Mouse (Mus musculus): ENCODE measurements around the gene Ptges2. TPM values are rescaled to one million over a fixed set of nuclear protein-coding genes. Genes with fewer than 3 reads are reported as not detected.

Gene Ptges2
- total and polyA plus RNA-seq, 3 experiments = 17.1 to 21.3 (median 20.3) TPM

- Histone ChIP-seq H3K27me3 (replicated peaks) (peaks cover 75% of the 10 kb centered on the region), H3K36me3 (replicated peaks in 1 of 2; ENCODE audit: control insufficient read depth in 1 of 2, insufficient read depth in 1 of 2, low read length in 1 of 2) (no peaks in the 10 kb centered on the region), H3K4me2 (ENCODE audit: insufficient read depth, low read depth, poor library complexity, severe bottlenecking) (no peak overlapping the region), H3K9ac (ENCODE audit: insufficient read depth, low read depth) (no peak overlapping the region), H3K4me3 (replicated peaks in 1 of 3; ENCODE audit: low read depth in 2 of 3, low read length in 2 of 3, poor library complexity in 1 of 3) (no peak overlapping the region), H3K79me2 (replicated peaks; ENCODE audit: control insufficient read depth, extremely low read depth, insufficient read depth, poor library complexity, severe bottlenecking) (no peaks in the 10 kb centered on the region), H3K9me3 (replicated peaks; ENCODE audit: low read length) (no peaks in the 10 kb centered on the region), H3K27ac (ENCODE audit: insufficient read depth, low read depth) (no peak overlapping the region), H3K4me1 (ENCODE audit: control insufficient read depth in 1 of 2, insufficient read depth in 2 of 2) (peaks cover 5 to 23% of the 10 kb centered on the region in 2 experiments; a peak in 3 of 4 replicates)
- dilution Hi-C loops (cut with MboI; ENCODE audit: extremely low pct_ligation_motif_present, extremely low pct_unique_long_range_greater_than_20kb, low sequenced_read_pairs) (no loop called here), in situ Hi-C loops (cut with MboI; ENCODE audit: low pct_ligation_motif_present, low pct_unique_long_range_greater_than_20kb, low sequenced_read_pairs) (no loop called here)
- no peak for TF ChIP-seq HCFC1 (IDR thresholded peaks at IDR 0.05; ENCODE audit: low read depth, low read length)
- TF ChIP-seq ZNF384 (IDR thresholded peaks at IDR 0.05; ENCODE audit: low read depth, low read length) = no peak
- TF ChIP-seq MYC (IDR thresholded peaks at IDR 0.05; ENCODE audit: low read depth, low read length) = no peak
- TF ChIP-seq MAX (IDR thresholded peaks at IDR 0.05; ENCODE audit: low read length) = no peak
- TF ChIP-seq E2F4 (IDR thresholded peaks at IDR 0.05; ENCODE audit: insufficient replicate concordance, low read depth, low read length) = no peak
- TF ChIP-seq ZC3H11A (IDR thresholded peaks at IDR 0.05; ENCODE audit: low read depth, low read length) = no peak
- no peak for TF ChIP-seq PAX5 (IDR thresholded peaks at IDR 0.05; ENCODE audit: low read length)
- no peak for TF ChIP-seq BHLHE40 (IDR thresholded peaks at IDR 0.05; ENCODE audit: low read depth, low read length)
- no peak for TF ChIP-seq EP300 (IDR thresholded peaks at IDR 0.05; ENCODE audit: low read length)
- TF ChIP-seq SIN3A (IDR thresholded peaks at IDR 0.05; ENCODE audit: low read length) = no peak
- no peak for TF ChIP-seq UBTF (IDR thresholded peaks at IDR 0.05; ENCODE audit: low read depth, low read length)
- TF ChIP-seq IRF4 (IDR thresholded peaks at IDR 0.05; ENCODE audit: low read depth, low read length) = no peak
- no peak for TF ChIP-seq MEF2A (IDR thresholded peaks at IDR 0.05; ENCODE audit: borderline replicate concordance, low read depth, low read length)
- DNase-seq (ENCODE audit: extremely low read depth) = no peak
These were observed 45.1 kb upstream of the Ptges2 start for GRCm38 (mm10) chr2:32350471-32351051.

DNA sequence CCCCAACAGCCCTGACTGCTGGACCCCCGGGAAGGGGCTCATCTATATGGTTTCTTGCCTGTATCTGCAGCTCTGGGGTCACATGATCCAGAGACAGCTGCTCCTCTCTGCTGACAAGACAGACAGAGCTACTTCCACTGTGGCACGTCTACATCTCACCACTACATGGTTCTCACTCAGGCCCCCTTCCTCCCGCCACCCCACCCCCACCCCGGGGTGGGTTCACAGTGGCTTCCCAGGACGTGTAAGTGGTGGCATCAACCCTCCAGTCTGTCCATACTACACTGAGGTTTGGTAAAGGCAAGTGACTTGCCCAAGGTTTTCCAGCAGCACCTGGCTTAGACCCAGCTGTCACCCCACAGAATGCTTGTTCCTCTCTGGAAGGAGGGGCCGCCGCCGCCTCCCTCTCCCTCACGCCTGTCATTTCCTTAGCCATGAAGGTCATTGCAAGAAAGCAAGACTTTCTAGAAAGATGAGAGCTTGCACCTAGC, 44.2 kb upstream of the Ptges2 start:
- no peak for TF ChIP-seq ZKSCAN1 (IDR thresholded peaks at IDR 0.05; ENCODE audit: borderline replicate concordance, low read depth, low read length)
- TF ChIP-seq NELFE (IDR thresholded peaks at IDR 0.05; ENCODE audit: low read depth, low read length) = no peak
- TF ChIP-seq MXI1 (IDR thresholded peaks at IDR 0.05; ENCODE audit: low read depth, low read length) = no peak
- TF ChIP-seq USF1 (IDR thresholded peaks at IDR 0.05; ENCODE audit: low read depth, low read length) = no peak
- TF ChIP-seq GABPA (IDR thresholded peaks at IDR 0.05; ENCODE audit: insufficient replicate concordance, low read depth, low read length) = no peak
- no peak for TF ChIP-seq HCFC1 (IDR thresholded peaks at IDR 0.05; ENCODE audit: low read depth, low read length)
- no peak for TF ChIP-seq CHD1 (IDR thresholded peaks at IDR 0.05; ENCODE audit: low read depth, low read length)
- TF ChIP-seq MEF2A (IDR thresholded peaks at IDR 0.05; ENCODE audit: borderline replicate concordance, low read depth, low read length) = no peak
- no peak for TF ChIP-seq NRF1 (IDR thresholded peaks at IDR 0.05; ENCODE audit: low read depth, low read length)
- no peak for TF ChIP-seq CHD2 (IDR thresholded peaks at IDR 0.05; ENCODE audit: low read length)
- TF ChIP-seq TCF12 (IDR thresholded peaks at IDR 0.05; ENCODE audit: low read depth, low read length) = no peak
- TF ChIP-seq E2F4 (IDR thresholded peaks at IDR 0.05; ENCODE audit: insufficient replicate concordance, low read depth, low read length) = no peak
- Histone ChIP-seq H3K9ac (ENCODE audit: insufficient read depth, low read depth) (no peak overlapping the region), H3K36me3 (replicated peaks in 1 of 2; ENCODE audit: control insufficient read depth in 1 of 2, insufficient read depth in 1 of 2, low read length in 1 of 2) (no peaks in the 10 kb centered on the region), H3K9me3 (replicated peaks; ENCODE audit: low read length) (no peaks in the 10 kb centered on the region), H3K4me1 (ENCODE audit: control insufficient read depth in 1 of 2, insufficient read depth in 2 of 2) (peaks cover 7 to 23% of the 10 kb centered on the region in 2 experiments), H3K4me3 (replicated peaks in 1 of 3; ENCODE audit: low read depth in 2 of 3, low read length in 2 of 3, poor library complexity in 1 of 3) (no peak overlapping the region), H3K27ac (ENCODE audit: insufficient read depth, low read depth) (no peak overlapping the region), H3K79me2 (replicated peaks; ENCODE audit: control insufficient read depth, extremely low read depth, insufficient read depth, poor library complexity, severe bottlenecking) (no peaks in the 10 kb centered on the region), H3K4me2 (ENCODE audit: insufficient read depth, low read depth, poor library complexity, severe bottlenecking) (no peak overlapping the region), H3K27me3 (replicated peaks) (peaks cover 77% of the 10 kb centered on the region)
- in situ Hi-C loops (cut with MboI; ENCODE audit: low pct_ligation_motif_present, low pct_unique_long_range_greater_than_20kb, low sequenced_read_pairs) = no loop called here
- dilution Hi-C loops (cut with MboI; ENCODE audit: extremely low pct_ligation_motif_present, extremely low pct_unique_long_range_greater_than_20kb, low sequenced_read_pairs) = no loop called here
- DNase-seq (ENCODE audit: extremely low read depth) = no peak
